Mouse (Mus musculus) E14TG2a.4 (cell line): ENCODE data around the gene Mast4.

Experiments used
- CTCF ChIP-seq: conservative IDR thresholded peaks from 2 replicates; pipeline ENCODE4 v1.5.1; 2014; ENCODE audit warnings: low read length
- POU5F1 ChIP-seq: IDR thresholded peaks from 2 replicates; pipeline ENCODE4 v1.6.1; 2014; ENCODE audit warnings: low read length, borderline replicate concordance

DNA sequence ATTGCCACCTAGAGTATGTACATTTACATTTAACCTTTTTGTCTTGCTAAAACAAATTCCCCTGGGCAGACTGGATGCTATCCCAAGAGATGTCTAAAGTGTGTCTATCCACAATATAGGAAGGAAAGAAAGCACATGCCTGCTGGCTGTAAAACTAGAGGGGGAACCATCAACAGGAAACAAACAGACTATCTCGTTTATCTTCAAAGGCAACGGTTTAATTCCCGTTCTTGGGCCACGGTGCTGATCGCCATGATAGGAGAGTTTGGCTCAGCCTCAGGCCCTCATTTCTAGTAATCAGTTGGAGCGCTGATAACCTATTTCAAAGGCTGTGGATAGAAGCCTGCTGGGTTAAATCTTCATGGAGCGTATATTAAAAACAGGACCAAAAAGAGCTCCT lies 567.2 kb downstream of the Mast4 start:
- TF ChIP-seq CTCF = no peak
- no peak for TF ChIP-seq POU5F1
